Comparison of ENCODE assay signal across 12 mouse cellular contexts in genomic region chr2:33584937-33585910, GRCm38 (mm10). TPM values are rescaled to one million over a fixed set of nuclear protein-coding genes. Genes with fewer than 3 reads are reported as not detected.
DNase-seq lines count a peak whose midpoint lies in the region; ATAC-seq lines count a peak whose summit lies in the region.
"Had no signal": no experiment of that assay in that cellular context is flagged by ENCODE, and none has a peak within 500 bp of the region (broad histone marks: within the 10 kb centered on the region; RNA-seq: fewer than 3 reads in every experiment).

No protein-coding gene starts in this region.

- peaks cover 39% of the 10 kb centered on the region for H3K27me3 ChIP-seq in kidney, embryonic 16.5 days (ENCODE audit: insufficient read depth, low read length)
- peaks cover 44% of the 10 kb centered on the region for H3K27me3 ChIP-seq in embryonic facial prominence, embryonic 13.5 days
- peaks cover 25% of the 10 kb centered on the region for H3K27me3 ChIP-seq in hindbrain, embryonic 16.5 days (replicated peaks; ENCODE audit: control insufficient read depth, insufficient read depth, low read length)
- peaks cover 52% of the 10 kb centered on the region for H3K27me3 ChIP-seq in neural tube, embryonic 11.5 days (ENCODE audit: control insufficient read depth, insufficient read depth, low read length)

- H3K4me1 ChIP-seq in kidney, embryonic 16.5 days (ENCODE audit: insufficient read depth, low read length), result peaks cover 36% of the 10 kb centered on the region
- H3K4me1 ChIP-seq in embryonic facial prominence, embryonic 13.5 days, result peaks cover 62% of the 10 kb centered on the region
- peaks cover 38% of the 10 kb centered on the region for H3K4me1 ChIP-seq in hindbrain, embryonic 16.5 days (ENCODE audit: control insufficient read depth, insufficient read depth, low read depth, low read length)
- H3K4me1 ChIP-seq in neural tube, embryonic 11.5 days (ENCODE audit: control insufficient read depth, insufficient read depth, low read length), result peaks cover 31% of the 10 kb centered on the region

- H3K4me2 ChIP-seq in kidney, embryonic 16.5 days (replicated peaks; ENCODE audit: low read depth, low read length), result no peak overlapping the region
- H3K4me2 ChIP-seq in embryonic facial prominence, embryonic 13.5 days, result peak overlapping the region; percentile 20; the same call in 1 of the 2 replicates
- peak overlapping the region; percentile 6; the same call in 1 of the 2 replicates for H3K4me2 ChIP-seq in hindbrain, embryonic 16.5 days (ENCODE audit: low read length)
- no peak overlapping the region for H3K4me2 ChIP-seq in neural tube, embryonic 11.5 days (ENCODE audit: low read depth)

- no peak for DNase-seq in kidney, adult 8-10 months
- peak; percentile 51 for DNase-seq in neural tube, embryonic 11.5 days (ENCODE audit: low spot score)
- DNase-seq in right cerebral cortex, postnatal 10 days (ENCODE audit: low spot score in 2 of 2), result no peak
- no peak for DNase-seq in gastrocnemius, adult 18-20 months (ENCODE audit: low spot score)
- DNase-seq in layer of hippocampus, adult 9-11 months, result no peak
- DNase-seq: cerebellum, adult 2 months had no signal

- ATAC-seq in kidney, embryonic 16.5 days (ENCODE audit: low FRiP score, low TSS enrichment), result no peak
- ATAC-seq in embryonic facial prominence, embryonic 13.5 days (ENCODE audit: insufficient number of reproducible peaks, insufficient read depth, low FRiP score, low TSS enrichment, low read depth), result no peak
- ATAC-seq in hindbrain, embryonic 16.5 days, result no peak
- no peak for ATAC-seq in neural tube, embryonic 11.5 days (ENCODE audit: insufficient read depth, low FRiP score, low TSS enrichment)
- ATAC-seq: CD4-positive, CD25-positive, alpha-beta regulatory T cell, adult 4 months had no signal

- WGBS in kidney, embryonic 16.5 days, result 23% methylated on average over 29 of the region's 29 CpGs
- WGBS in embryonic facial prominence, embryonic 13.5 days, result 24% methylated on average over 29 of the region's 29 CpGs
- 20% methylated on average over 29 of the region's 29 CpGs for WGBS in hindbrain, embryonic 16.5 days
- 22% methylated on average over 29 of the region's 29 CpGs for WGBS in neural tube, embryonic 11.5 days

- no peaks in the 10 kb centered on the region for H3K36me3 ChIP-seq in kidney, embryonic 16.5 days (ENCODE audit: insufficient read depth, low read length)
- H3K36me3 ChIP-seq in embryonic facial prominence, embryonic 13.5 days, result no peaks in the 10 kb centered on the region
- no peaks in the 10 kb centered on the region for H3K36me3 ChIP-seq in hindbrain, embryonic 16.5 days (ENCODE audit: control insufficient read depth, insufficient read depth, low read length)
- no peaks in the 10 kb centered on the region for H3K36me3 ChIP-seq in neural tube, embryonic 11.5 days (ENCODE audit: control insufficient read depth, insufficient read depth, low read length)

- H3K4me3 ChIP-seq in kidney, embryonic 16.5 days (ENCODE audit: low read length), result no peak overlapping the region
- no peak overlapping the region for H3K4me3 ChIP-seq in embryonic facial prominence, embryonic 13.5 days
- H3K4me3 ChIP-seq in hindbrain, embryonic 16.5 days (ENCODE audit: low read length), result no peak overlapping the region
- H3K4me3 ChIP-seq in neural tube, embryonic 11.5 days (ENCODE audit: low read depth, low read length), result no peak overlapping the region

- H3K27ac ChIP-seq in kidney, embryonic 16.5 days (ENCODE audit: low read length), result no peak overlapping the region
- H3K27ac ChIP-seq in embryonic facial prominence, embryonic 13.5 days, result 0 out of 2 replicates have a peak overlapping the region, but pooled peaks have one; percentile 7
- no peak overlapping the region; the same call in 1 of the 2 replicates for H3K27ac ChIP-seq in hindbrain, embryonic 16.5 days (ENCODE audit: low read depth, low read length)
- no peak overlapping the region for H3K27ac ChIP-seq in neural tube, embryonic 11.5 days (ENCODE audit: low read depth, low read length)
- H3K27ac ChIP-seq: macrophage had no signal

- H3K9me3 ChIP-seq in kidney, embryonic 16.5 days (ENCODE audit: low read length), result no peaks in the 10 kb centered on the region
- H3K9me3 ChIP-seq in embryonic facial prominence, embryonic 13.5 days, result no peaks in the 10 kb centered on the region
- H3K9me3 ChIP-seq in hindbrain, embryonic 16.5 days (ENCODE audit: control insufficient read depth, low read length), result no peaks in the 10 kb centered on the region
- no peaks in the 10 kb centered on the region for H3K9me3 ChIP-seq in neural tube, embryonic 11.5 days (ENCODE audit: control insufficient read depth, low read length)

- 0 out of 2 replicates have a peak overlapping the region, but pooled peaks have one; percentile 32 for H3K9ac ChIP-seq in kidney, embryonic 16.5 days (replicated peaks; ENCODE audit: low read length)
- H3K9ac ChIP-seq in embryonic facial prominence, embryonic 13.5 days, result peak overlapping the region; percentile 55
- H3K9ac ChIP-seq in hindbrain, embryonic 16.5 days (ENCODE audit: low read depth, low read length), result peak overlapping the region; percentile 57
- H3K9ac ChIP-seq in neural tube, embryonic 11.5 days (ENCODE audit: low read length), result no peak overlapping the region

RNA-seq across cellular contexts. Expression of gene Lmx1b, which starts 55.1 kb away (rescaled TPM):
- 0.94 and 1.3 TPM in 2 replicates for polyA plus RNA-seq in kidney, embryonic 16.5 days (2015; fragmentation: Nextera tagmentation; extraction: Ambion mirVana)
- 0.55 TPM in 2 replicates for polyA plus RNA-seq in embryonic facial prominence, embryonic 13.5 days (2015; fragmentation: Nextera tagmentation; extraction: Ambion mirVana)
- 3.3 and 3.5 TPM in 2 replicates for polyA plus RNA-seq in hindbrain, embryonic 16.5 days (2015; fragmentation: Nextera tagmentation; extraction: Ambion mirVana)
- 1.6 and 1.7 TPM in 2 replicates for polyA plus RNA-seq in neural tube, embryonic 11.5 days (2014; fragmentation: Nextera tagmentation; extraction: Ambion mirVana)
- under 1 TPM; 0.05 to 0.21 TPM for total RNA-seq in gastrocnemius, adult 18-20 months (2021)
- polyA plus RNA-seq: CD4-positive, CD25-positive, alpha-beta regulatory T cell, adult 4 months; heart, embryonic 16.5 days; macrophage had no signal

Comparison
In these comparisons a context has a peak if more than half of its experiments do, and no peak if none do; other contexts are left out.
1. H3K4me2 ChIP-seq: peak in embryonic facial prominence, embryonic 13.5 days (single experiment) and hindbrain, embryonic 16.5 days (single experiment); none in kidney, embryonic 16.5 days (single experiment) and neural tube, embryonic 11.5 days (single experiment).